Mouse (Mus musculus): Measurements from ENCODE around the gene Engase.

GRCm38 (mm10) chr11:118496066-118496689, 19.5 kb downstream of the Engase start:
- TF ChIP-seq EP300 (IDR thresholded peaks at IDR 0.05; ENCODE audit: insufficient read depth, low read depth, low read length) (no peak), CTCF (IDR thresholded peaks at IDR 0.05) (no peak)

Data from heart, adult 2 months (tissue).